Mouse (Mus musculus) layer of hippocampus, adult 9-10 months (tissue): ENCODE data around the gene 1700013G24Rik.

Experiments used
- DNase-seq: peaks from one replicate; pipeline ENCODE4 v3.0.0; 2022; ENCODE audit warnings: low spot score

The 1700013G24Rik gene

GRCm38 (mm10) chr4:137495501-137496100 lies 42.5 kb downstream of the 1700013G24Rik start:
- no peak for DNase-seq

- DNase-seq, result no peak
Measured at GRCm38 (mm10) chr4:137497367-137497766, 44.3 kb downstream of the 1700013G24Rik start.

GRCm38 (mm10) chr4:137497892-137498722 lies 45.0 kb downstream of the 1700013G24Rik start:
- no peak for DNase-seq

- no peak for DNase-seq
Measured at GRCm38 (mm10) chr4:137498882-137499583, 45.9 kb downstream of the 1700013G24Rik start.

- no peak for DNase-seq
Measured at GRCm38 (mm10) chr4:137500149-137500548, 47.1 kb downstream of the 1700013G24Rik start.

GRCm38 (mm10) chr4:137500953-137501352 lies 47.9 kb downstream of the 1700013G24Rik start:
- DNase-seq, result no peak

- no peak for DNase-seq
Measured at GRCm38 (mm10) chr4:137502183-137502582, 49.1 kb downstream of the 1700013G24Rik start.

GRCm38 (mm10) chr4:137502801-137503200 lies 49.7 kb downstream of the 1700013G24Rik start:
- no peak for DNase-seq

GRCm38 (mm10) chr4:137503509-137503971 lies 50.5 kb downstream of the 1700013G24Rik start:
- DNase-seq, result no peak
